Mouse (Mus musculus): ENCODE data around the gene Borcs6.

The Borcs6 gene

DNA sequence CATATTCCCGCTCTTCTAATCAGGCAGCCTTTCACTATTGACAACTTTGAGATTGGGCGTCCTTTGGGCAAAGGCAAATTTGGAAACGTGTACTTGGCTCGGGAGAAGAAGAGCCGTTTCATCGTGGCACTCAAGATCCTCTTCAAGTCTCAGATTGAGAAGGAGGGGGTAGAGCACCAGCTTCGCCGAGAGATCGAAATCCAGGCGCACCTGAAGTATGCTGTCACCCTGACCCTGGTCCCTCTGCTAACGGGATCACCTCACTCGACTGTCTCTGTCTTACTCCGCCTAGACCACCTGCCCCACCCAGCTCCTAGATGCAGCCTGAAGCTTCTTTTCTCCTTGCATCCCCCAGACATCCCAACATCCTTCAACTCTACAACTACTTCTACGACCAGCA, 11.4 kb upstream of the Borcs6 start:
- DNase-seq (ENCODE audit: low spot score): no peak

DNA sequence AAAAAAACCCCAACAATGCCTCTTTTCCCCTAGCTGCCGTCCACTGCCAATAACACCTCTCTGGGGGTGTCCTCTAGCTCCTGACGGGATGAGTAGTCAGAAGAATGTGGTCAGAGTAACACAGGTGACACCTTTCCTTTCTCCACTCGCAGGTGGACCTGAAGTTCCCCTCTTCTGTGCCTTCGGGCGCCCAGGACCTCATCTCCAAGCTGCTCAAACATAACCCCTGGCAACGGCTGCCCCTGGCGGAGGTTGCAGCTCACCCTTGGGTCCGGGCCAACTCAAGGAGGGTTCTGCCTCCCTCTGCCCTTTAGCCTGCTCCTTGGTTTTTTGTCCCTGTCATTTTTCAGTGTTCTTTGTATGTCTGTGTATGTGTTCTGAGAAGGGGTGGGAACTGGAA, 8.8 kb upstream of the Borcs6 start:
- no peak for DNase-seq (ENCODE audit: low spot score)

DNA sequence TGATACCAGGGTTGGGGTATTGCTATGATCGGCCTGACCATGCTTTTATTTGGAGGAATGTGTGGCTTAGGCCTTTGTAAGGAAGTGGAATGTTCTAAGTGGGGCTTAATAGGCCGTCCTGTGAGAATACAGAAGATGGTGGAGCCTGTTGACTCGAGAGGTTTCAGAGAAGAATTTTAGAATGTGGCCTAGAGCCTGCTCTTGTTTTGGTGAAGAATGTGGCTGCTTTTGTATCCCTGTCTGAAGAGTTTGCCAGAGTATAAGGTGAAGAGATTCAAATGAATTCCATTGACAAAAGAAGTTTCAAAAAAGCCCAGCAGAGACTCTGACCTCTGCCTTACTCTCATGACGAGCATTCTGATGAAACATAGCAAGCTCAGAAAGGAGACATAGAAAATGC, 7.7 kb upstream of the Borcs6 start:
- DNase-seq (ENCODE audit: low spot score): no peak

DNA sequence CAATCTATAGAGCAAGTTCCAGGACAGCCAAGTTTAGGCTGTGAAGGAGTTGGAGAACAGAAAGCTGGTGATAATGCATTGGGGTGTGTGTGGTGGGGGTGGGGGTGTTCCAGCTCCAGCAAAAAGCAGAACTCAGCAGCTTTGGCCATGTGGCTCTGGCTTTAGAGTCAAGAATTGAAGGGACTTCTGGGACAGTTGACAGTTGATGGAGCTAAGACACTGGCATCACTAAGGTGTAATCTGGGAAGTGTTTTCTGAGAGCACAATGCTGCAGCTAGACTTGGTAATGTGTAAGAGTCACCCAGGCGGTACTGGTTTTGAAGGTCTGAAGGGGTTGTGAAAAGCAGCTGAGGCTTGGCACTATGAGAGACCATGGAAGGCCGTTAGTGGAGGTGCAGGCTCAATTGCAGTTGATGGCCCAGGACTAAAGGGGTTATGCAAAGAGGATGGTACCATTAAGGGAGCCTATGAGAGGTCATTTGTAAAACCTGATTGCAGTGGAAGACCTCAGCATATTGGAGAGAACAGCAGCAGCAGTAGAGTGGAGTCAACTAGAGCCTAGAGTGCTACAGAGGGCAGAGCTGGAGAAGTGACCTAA, 6.6 kb upstream of the Borcs6 start:
- DNase-seq (ENCODE audit: low spot score): no peak

DNA sequence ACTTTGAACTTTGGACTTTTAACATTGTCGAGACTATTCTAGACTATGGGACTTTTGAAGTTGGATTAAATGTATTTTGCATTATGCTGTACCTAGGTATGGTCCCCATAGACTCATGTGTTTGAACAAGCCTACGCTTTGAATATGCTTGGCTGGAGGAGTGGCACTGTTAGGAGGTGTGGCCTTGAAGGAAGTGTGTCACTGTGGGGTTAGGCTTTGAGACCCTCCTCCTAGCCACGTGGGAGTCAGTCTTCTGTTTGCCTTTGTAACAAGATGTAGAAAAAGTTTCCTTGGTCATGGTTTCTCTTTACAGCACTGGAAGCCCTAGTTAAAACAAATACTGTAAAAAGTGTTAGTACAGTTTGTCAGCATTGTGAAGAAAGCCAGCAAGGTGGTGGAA, 5.7 kb upstream of the Borcs6 start:
- no peak for DNase-seq (ENCODE audit: low spot score)

DNA sequence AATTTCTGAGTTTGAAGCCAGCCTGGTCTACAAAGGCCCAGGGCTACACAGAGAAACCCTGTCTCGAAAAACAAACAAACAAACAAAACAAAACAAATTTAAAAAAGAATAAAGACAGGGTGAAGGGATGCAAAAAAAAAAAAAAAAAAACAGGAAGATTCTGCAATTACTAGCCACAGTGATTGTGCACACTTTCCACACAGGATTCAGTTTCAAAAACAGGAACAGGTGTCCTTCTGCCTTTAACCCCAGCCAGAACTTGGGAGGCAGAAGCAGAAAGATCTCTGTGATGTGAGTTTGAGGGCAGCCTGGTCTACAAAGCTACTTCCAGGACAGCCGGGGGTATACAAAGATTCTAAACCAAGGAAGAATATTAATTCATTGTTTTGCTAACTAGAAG, 1.3 kb upstream of the Borcs6 start:
- DNase-seq (ENCODE audit: low spot score): no peak

DNA sequence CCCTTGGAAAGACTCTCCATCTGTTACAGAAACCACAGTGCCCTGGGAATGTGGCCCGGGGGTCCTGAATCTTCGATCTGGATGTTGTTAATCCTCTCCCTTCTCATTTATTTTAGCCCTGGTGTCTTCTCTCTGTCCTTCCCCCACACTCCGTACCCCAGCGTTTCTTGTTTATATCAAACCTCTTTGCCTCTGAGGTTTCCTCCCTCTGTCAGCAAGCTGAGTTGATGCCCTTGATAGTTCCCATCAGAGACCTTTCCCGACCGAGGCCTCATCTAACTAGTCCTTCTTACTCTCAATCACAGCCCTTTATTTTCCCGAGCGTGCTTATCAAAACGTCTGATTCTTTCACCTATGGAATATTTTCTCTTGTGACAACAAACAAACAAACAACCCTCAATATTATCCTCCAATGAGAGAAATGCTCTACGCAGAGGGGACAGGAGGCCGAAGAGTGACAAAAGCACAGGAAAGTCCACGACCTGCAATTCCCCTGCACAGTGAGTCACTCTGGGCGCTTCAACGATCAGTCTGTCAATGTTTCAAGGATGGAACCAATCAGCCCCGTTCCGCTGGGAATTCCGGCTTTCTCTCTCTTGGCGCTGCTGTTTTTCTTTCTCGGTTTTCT, 674 bp upstream of the Borcs6 start:
- no peak for DNase-seq (ENCODE audit: low spot score)

DNA sequence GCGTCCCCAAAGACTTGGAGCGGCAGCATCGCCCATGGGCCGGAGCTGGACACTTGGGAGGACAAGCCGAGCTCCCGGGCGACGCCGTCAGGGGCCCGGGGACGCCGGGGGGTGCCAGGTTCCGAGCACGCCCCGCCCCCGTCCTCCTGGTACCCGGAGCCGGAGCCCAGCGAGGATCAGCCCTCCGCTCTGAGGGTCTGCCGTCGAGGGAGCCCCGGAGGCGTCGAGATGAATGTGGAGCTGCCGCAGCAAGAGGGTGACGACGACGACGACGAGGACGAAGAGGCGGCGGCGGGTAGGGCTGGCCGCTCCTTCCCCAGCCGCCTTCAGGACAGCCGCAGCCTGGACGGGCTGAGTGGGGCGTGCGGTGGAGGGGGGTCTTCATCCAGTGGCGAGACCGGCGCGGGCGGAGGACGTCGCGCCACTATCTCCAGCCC, 476 bp downstream of the Borcs6 start:
- DNase-seq (ENCODE audit: low spot score): no peak

DNA sequence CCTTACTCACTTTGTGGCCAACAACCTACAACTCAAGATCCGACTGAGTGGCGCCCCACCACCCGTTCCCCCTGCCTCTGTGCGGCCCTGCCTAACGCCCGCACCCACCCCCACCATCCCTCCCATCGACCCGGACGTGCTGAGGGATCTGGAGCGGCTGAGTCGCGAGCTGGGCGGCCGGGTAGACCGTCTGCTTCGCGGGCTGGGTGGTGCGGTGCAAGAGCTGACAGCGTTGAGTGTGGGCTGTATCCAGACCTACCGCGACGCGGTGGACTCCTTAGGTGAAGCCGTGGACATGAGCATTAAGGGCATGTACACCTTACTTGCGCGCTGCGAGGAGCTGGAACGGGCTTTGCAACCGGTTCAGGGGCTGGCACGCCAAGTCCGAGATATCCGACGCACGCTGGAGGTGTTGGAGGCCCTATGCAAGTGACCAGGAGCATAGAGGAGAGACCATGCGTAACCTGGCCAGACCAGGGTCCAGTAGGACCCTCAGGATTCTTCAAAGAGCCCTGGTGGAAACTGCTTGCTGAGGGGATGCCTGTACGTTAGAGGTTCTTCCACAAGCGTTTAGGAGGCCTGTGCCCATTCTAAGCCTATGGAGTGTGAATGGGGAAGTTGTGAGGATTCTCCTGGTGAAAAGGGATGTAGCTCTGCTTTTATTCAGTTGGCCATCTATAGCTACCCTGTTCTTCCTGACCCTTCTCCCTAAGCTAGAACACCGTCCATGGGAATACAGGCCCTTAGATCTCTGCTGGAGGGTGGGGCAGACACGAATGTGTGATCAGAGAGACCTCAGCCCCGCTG, 1.1 kb downstream of the Borcs6 start:
- DNase-seq (ENCODE audit: low spot score): no peak

DNA sequence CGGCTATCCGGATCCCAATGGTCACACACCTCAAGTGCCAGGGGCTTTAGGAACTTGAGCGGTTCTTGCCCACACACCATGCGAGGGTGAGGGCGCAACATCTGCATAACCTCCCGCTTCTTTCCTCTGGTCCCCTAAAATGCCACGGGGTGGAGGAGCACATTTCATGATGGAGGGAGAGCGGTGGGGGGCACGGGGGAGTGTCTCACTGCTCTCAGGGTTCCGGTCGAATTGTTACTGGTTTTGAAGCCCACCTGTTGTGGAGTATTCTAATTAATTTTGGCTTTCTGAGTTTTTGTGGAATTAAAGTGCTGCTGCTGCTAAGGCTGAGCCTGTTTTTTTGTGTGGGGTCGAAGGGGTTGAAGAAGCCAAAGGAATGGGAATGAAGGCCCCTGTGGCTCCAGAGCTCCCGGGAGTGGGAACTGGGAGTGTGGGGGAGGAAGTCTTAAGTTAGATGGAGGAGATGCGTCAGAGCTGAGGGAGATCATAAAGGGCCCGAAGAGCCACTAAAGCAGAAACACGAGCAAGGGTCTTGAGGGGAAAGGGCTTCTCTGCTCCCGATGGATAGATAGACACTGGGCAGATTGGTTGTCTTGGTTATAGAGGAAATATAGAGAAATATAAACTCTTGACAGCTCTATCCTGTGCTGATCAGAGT, 1.9 kb downstream of the Borcs6 start:
- DNase-seq (ENCODE audit: low spot score): no peak

DNA sequence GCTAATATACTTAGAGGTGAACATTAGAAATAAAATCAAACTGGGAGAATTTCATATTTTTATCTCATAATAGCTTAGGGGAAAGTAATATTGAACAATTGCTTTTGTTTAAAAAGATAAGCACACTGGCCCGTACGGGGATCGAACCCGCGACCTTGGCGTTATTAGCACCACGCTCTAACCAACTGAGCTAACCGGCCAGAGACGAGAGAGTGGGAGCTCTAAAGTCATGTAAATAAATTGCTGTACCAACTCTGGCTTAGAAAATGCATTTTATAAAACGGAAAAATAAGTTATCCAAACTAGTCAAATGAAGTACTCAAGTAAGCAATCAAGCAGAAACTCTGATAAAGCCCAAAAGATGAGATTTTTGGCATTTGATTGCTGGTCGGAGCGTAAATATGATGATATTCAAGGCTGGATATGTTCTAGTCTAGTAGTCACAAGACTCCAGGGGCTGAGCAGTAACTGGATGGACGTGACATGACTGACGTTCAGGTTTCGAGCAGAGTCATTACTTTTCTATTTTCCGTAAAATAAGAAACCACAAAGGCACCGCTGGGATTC, 2.8 kb downstream of the Borcs6 start:
- DNase-seq (ENCODE audit: low spot score): no peak

DNA sequence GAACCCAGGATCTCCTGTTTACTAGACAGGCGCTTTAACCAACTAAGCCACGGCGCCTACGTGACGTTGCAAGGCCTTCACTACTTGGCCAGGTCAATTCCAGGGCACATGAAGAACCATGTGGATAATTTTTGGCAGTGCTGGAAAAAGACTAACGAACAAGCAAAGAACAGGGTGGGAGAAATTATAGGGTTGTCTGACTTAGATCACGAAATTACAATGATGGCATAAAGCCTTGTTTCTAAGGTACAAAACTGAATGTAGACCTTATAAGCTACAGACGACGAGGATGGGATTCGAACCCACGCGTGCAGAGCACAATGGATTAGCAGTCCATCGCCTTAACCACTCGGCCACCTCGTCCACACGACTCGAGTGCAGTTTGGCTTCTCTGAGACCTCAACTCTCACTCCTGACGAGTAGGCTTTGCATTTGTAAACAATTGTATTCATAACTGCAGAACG, 3.3 kb downstream of the Borcs6 start:
- peak; percentile 99 for DNase-seq (ENCODE audit: low spot score)

DNA sequence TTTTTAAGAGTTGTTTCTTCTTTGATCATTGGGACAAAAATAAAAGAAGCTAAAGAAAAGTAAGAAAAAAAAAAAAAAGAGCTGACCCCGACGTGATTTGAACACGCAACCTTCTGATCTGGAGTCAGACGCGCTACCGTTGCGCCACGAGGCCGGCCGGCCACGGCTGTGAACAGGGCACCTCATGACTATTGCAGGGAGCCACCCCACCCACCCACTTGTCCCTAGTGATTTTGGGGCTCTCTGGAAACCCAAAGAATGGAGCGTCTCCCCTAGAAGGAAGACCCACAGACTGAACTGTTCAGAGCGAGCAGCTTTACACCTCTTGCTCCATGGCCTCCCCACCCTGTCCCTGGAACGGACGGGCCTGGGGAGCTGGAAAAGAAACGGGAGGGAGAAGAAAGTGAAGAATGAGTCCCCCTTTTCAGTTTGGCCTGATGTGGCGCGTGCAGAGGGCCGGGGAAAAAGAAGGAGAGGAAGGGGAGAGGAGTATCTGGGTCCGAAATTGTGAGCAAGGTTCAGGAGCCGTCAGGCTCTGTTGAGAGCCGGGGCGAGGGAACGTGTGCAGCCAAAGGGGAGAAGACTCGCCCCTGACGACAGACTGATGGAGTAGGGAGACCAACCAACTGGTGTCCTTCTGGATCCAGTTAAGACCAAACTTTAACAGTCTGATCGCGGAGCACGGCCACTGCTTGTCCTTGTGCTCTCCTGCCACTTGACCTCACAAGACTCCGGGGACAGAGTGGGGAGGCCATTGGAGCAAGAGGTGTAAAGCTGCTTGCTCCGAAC, 4.1 kb downstream of the Borcs6 start:
- DNase-seq (ENCODE audit: low spot score): peak; percentile 89

DNA sequence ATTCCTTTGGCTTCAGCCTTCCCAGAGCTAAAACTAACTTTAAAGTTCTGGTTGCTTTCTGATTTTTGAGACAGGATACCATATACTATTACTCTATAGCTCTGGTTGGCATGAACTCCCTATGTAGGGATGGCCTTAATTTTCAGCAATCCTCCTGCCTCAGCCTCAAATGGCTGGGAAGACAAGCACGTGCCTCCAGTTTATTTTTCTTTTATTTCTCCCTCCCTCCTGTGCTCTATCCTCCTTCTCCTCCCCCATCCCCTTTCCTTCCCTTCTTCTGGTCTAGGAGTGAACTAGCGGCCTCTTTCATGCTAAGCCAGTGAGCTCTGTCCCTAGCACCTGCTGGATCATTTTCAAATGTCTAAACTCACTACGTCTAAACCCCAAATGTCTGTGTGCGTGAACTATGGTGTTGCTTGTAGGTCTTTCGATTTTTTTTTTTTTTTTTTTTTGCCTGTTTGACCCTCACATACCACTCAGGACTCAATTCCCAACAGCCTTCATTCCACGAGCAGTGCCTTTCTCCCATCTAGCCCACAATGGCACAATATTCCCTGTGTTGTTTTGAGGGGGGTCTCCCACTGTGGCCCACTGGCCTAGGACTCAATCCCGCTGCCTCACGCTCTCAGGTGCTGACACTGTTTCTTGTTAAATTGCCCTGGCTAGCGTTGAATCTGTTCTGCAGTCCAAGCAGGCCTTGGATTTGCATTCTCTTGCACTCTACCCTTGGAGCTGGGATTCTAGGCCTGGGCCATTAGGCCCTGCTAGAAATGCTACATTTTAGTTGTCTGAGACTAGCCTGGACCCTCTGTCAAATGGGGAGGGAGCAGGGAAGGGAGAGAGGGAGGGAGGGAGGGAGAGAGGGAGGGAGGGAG, 5.0 kb downstream of the Borcs6 start:
- no peak for DNase-seq (ENCODE audit: low spot score)

DNA sequence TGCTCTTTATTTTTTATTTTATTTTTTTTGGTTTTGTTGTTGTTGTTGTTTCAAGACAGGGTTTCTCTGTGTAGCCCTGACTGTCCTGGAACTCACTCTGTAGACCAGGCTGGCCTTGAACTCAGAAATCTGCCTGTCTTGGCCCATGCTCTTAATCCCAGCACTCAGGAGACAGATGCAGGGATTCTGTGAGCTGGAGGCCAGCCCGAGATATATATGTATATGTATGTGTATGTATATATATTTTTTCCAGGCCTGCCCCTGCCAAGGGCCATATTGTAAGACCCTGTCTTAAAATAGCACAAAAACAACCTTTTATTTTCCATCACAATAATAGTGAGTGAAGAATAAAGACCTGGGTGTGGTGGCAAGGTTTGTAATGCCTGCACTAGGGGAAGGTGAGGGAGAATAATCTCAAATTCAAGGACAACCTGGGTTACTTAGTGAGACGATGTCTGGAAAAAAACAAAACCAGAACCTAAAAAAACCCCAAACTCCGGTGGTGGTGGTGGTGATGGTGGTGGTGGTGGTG, 5.9 kb downstream of the Borcs6 start:
- no peak for DNase-seq (ENCODE audit: low spot score)

DNA sequence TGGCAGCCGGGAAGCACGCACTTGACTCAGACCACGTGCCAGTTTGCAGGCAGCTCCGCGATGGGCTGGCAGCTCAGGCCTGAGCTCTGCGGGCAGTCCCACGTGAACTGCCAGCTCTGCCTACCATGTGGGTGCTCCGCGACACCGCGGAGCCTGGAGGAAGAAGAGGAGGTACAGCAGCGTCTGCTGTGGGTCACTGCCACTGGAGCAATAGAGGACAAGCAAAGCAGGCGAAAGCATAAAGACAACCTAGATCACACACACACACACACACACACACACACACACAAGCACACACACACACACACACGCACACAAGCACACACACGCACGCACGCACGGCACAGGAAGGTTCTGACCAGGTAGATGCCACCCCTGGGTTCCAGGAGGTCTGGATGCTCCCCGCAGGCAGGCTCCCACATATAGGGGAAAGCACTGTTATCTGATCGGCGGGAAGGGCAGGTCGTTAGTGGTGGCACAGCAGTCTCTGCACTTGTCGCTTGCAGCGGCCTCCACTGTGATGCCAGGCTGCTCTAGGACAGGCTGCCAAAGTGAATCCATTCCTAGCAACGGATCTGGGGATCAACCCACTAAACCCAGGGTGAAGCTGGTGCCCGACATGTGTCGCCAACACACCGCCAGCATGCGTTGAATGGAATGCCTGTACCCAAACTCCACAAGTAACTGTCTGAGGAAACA, 6.8 kb downstream of the Borcs6 start:
- DNase-seq (ENCODE audit: low spot score): no peak

DNA sequence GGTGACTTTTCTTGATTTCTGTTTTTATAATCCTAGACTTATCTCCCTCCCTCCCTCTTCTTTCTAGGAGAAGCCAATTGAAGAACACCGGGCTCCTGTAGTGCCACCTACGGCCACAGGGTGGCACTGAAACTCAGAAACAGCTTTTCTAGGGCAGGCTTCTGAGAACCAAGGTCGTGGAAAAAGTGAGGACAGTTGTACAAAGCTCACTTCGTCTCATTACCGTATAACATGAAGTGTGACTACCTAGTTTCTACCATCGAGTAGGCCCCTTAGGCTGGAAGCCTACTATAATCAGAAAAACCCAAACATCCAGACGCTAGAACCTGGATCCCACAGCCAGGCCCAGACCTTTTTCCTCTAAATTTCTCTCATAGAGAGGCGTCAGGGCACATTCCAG, 7.4 kb downstream of the Borcs6 start:
- DNase-seq (ENCODE audit: low spot score): peak; percentile 68

DNA sequence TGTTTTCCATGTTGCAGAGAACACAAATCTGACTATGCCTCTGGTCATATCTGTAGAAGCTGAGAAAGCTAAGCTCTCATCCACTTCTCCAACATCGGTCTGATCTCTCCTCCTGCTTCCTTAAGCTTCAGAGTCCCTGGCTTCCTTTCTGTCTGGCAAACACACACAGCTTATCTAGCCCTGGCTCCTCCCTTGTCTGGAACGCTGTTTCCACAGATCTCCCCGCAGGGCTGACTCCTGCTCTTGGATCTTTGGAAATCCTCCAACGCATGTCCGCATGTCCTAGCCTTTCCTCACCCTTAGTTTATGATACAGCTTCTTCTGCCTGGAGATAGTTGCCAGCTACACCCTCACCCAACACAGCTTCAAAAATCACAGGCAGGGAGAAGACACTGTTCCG, 8.1 kb downstream of the Borcs6 start:
- DNase-seq (ENCODE audit: low spot score): no peak

DNA sequence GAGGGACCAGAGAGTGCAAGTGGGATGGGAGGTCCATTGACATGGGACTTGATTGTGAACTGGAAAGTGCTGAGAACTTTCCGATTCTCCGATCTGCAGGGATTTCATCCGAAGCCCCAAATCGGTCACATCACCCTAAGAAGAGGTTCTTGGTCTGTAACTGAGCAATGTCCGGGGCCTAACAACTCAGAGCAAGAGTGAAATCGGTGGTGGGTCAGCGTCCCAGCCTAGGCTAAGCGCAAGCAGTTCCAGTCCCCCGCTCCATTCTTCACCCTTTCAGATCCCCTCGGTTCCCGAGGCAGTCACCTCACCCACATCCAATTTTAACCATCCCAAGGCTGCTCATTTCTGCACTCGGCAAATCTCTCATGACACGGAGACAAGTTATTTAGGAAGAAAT, 10.6 kb downstream of the Borcs6 start:
- peak; percentile 36 for DNase-seq (ENCODE audit: low spot score)
